Mouse (Mus musculus) liver, embryonic 14.5 days (tissue): ENCODE results near the gene Npy5r.
A peak's percentile ranks its signal among the peaks of the same experiment; 100 is the strongest.

Experiments used
- CTCF ChIP-seq: IDR thresholded peaks from 2 replicates; pipeline ENCODE4 v1.5.1; 2016; ENCODE audit warnings: antibody characterized with exemption, low read depth, control low read depth
- EP300 ChIP-seq: IDR thresholded peaks from 2 replicates; pipeline ENCODE4 v1.6.1; 2016; ENCODE audit warnings: antibody characterized with exemption, low read depth

GRCm38 (mm10) chr8:66696970-66697843 is 9.3 kb upstream of the Npy5r start, which contains the start of gene Npy1r:
- no peak for TF ChIP-seq EP300
- TF ChIP-seq CTCF = peak; percentile 20; the same call in 1 of the 2 replicates
